Mouse (Mus musculus): ENCODE results near the gene Rsph4a. TPM values are rescaled to one million over a fixed set of nuclear protein-coding genes. Genes with fewer than 3 reads are reported as not detected.
"Not testable (repeated sequence)": the region's sequence is repeated elsewhere in the genome, so short reads cannot be mapped to it uniquely, and the experiment has no call there.

The Rsph4a gene
- not detected in 2 replicates for polyA plus RNA-seq (2016; fragmentation: Nextera tagmentation; extraction: Ambion mirVana)

- peak within 1 kb of the TSS; percentile 57 for H3K4me2 ChIP-seq
- H3K9ac ChIP-seq: no peak within 1 kb of the TSS
- 7% methylated on average over 17 of the region's 17 CpGs for WGBS (ENCODE audit: insufficient replicate concordance)
- 0 out of 2 replicates have a peak, but pooled peaks have one; percentile 21 for ATAC-seq
- peak within 1 kb of the TSS; percentile 39 for H3K4me3 ChIP-seq
- H3K9me3 ChIP-seq (replicated peaks): no peaks in the 10 kb centered on the region
- H3K4me1 ChIP-seq: peaks cover 6% of the 10 kb centered on the region; the same call in 1 of the 2 replicates
- H3K27me3 ChIP-seq (replicated peaks): no peaks in the 10 kb centered on the region
- H3K36me3 ChIP-seq: no peaks in the 10 kb centered on the region
- H3K27ac ChIP-seq: no peak within 1 kb of the TSS
Observed at GRCm38 (mm10) chr10:33904530-33905481, at the start of gene Rsph4a. Gene Rsph4a, plus strand, starts transcription at chr10:33905111.

GRCm38 (mm10) chr10:33857421-33857820 is 47.5 kb upstream of the Rsph4a start, which contains the start of gene Sult3a1:
Gene Sult3a1, plus strand, starts transcription at chr10:33857721.
- Histone ChIP-seq H3K9me3 (replicated peaks) (no peaks in the 10 kb centered on the region), H3K27me3 (replicated peaks) (no peaks in the 10 kb centered on the region), H3K4me3 (no peak within 1 kb of the TSS), H3K4me1 (no peaks in the 10 kb centered on the region), H3K27ac (no peak within 1 kb of the TSS), H3K4me2 (no peak within 1 kb of the TSS), H3K9ac (no peak within 1 kb of the TSS), H3K36me3 (no peaks in the 10 kb centered on the region)
- no peak for ATAC-seq

- no peak overlapping the region for H3K4me3 ChIP-seq
- no peaks in the 10 kb centered on the region for H3K4me1 ChIP-seq
- 49% methylated on average over 2 of the region's 2 CpGs for WGBS (ENCODE audit: insufficient replicate concordance)
- H3K36me3 ChIP-seq: no peaks in the 10 kb centered on the region
- H3K27ac ChIP-seq: no peak overlapping the region
- H3K9ac ChIP-seq: no peak overlapping the region
- H3K27me3 ChIP-seq (replicated peaks): no peaks in the 10 kb centered on the region
- H3K9me3 ChIP-seq (replicated peaks): no peaks in the 10 kb centered on the region
- ATAC-seq: no peak
- no peak overlapping the region for H3K4me2 ChIP-seq
Observed at GRCm38 (mm10) chr10:33865994-33866393, 38.9 kb upstream of the Rsph4a start.

GRCm38 (mm10) chr10:33870441-33870840 is 34.5 kb upstream of the Rsph4a start:
- Histone ChIP-seq H3K27me3 (replicated peaks) (no peaks in the 10 kb centered on the region), H3K9me3 (replicated peaks) (no peaks in the 10 kb centered on the region), H3K4me2 (no peak overlapping the region), H3K27ac (no peak overlapping the region), H3K9ac (no peak overlapping the region), H3K36me3 (no peaks in the 10 kb centered on the region), H3K4me3 (no peak overlapping the region), H3K4me1 (no peaks in the 10 kb centered on the region)
- 14% methylated on average over 1 of the region's 1 CpGs for WGBS (ENCODE audit: insufficient replicate concordance)
- no peak for ATAC-seq

GRCm38 (mm10) chr10:33872672-33873398 is 32.1 kb upstream of the Rsph4a start:
- no peak overlapping the region for H3K27ac ChIP-seq
- 61% methylated on average over 2 of the region's 2 CpGs for WGBS (ENCODE audit: insufficient replicate concordance)
- ATAC-seq: no peak

GRCm38 (mm10) chr10:33882411-33882810 is 22.5 kb upstream of the Rsph4a start:
- not testable (repeated sequence) for H3K27ac ChIP-seq; H3K4me2 ChIP-seq; H3K4me3 ChIP-seq; H3K9me3 ChIP-seq (replicated peaks); ATAC-seq; H3K36me3 ChIP-seq; H3K4me1 ChIP-seq; H3K27me3 ChIP-seq (replicated peaks); H3K9ac ChIP-seq
- 69% methylated on average over 2 of the region's 2 CpGs for WGBS (ENCODE audit: insufficient replicate concordance)

More at GRCm38 (mm10) chr10:33872672-33873398, 32.1 kb upstream of the Rsph4a start:
- no peak overlapping the region for H3K4me2 ChIP-seq
- no peaks in the 10 kb centered on the region for H3K36me3 ChIP-seq
- no peak overlapping the region for H3K9ac ChIP-seq
- H3K4me3 ChIP-seq: no peak overlapping the region
- no peaks in the 10 kb centered on the region for H3K9me3 ChIP-seq (replicated peaks)
- H3K27me3 ChIP-seq (replicated peaks): no peaks in the 10 kb centered on the region
- no peaks in the 10 kb centered on the region for H3K4me1 ChIP-seq

- not testable (repeated sequence) for H3K36me3 ChIP-seq; H3K4me1 ChIP-seq; H3K27ac ChIP-seq; ATAC-seq; H3K27me3 ChIP-seq (replicated peaks); H3K9ac ChIP-seq; H3K4me2 ChIP-seq; H3K4me3 ChIP-seq; H3K9me3 ChIP-seq (replicated peaks)
- WGBS (ENCODE audit: insufficient replicate concordance): 52% methylated on average over 1 of the region's 1 CpGs
Observed at GRCm38 (mm10) chr10:33901520-33901919, 3.4 kb upstream of the Rsph4a start.

GRCm38 (mm10) chr10:33905489-33905888 is 578 bp downstream of the Rsph4a start:
- Histone ChIP-seq H3K4me3 (no peak overlapping the region; the same call in 1 of the 2 replicates), H3K27me3 (replicated peaks) (no peaks in the 10 kb centered on the region), H3K9me3 (replicated peaks) (no peaks in the 10 kb centered on the region), H3K27ac (no peak overlapping the region), H3K4me2 (peak overlapping the region; percentile 57), H3K36me3 (no peaks in the 10 kb centered on the region), H3K9ac (no peak overlapping the region), H3K4me1 (peaks cover 6% of the 10 kb centered on the region; the same call in 1 of the 2 replicates)
- no peak for ATAC-seq
- 7% methylated on average over 6 of the region's 6 CpGs for WGBS (ENCODE audit: insufficient replicate concordance)

- no peaks in the 10 kb centered on the region for H3K27me3 ChIP-seq (replicated peaks)
Observed at GRCm38 (mm10) chr10:33940702-33941101, 35.8 kb downstream of the Rsph4a start.

GRCm38 (mm10) chr10:33945390-33945789 is 40.5 kb downstream of the Rsph4a start:
- Histone ChIP-seq H3K27me3 (replicated peaks) (no peaks in the 10 kb centered on the region), H3K36me3 (peaks cover 65% of the 10 kb centered on the region)

More at GRCm38 (mm10) chr10:33940702-33941101, 35.8 kb downstream of the Rsph4a start:
- H3K9me3 ChIP-seq (replicated peaks): no peaks in the 10 kb centered on the region
- peaks cover 85% of the 10 kb centered on the region for H3K36me3 ChIP-seq
- no peak overlapping the region for H3K27ac ChIP-seq
- H3K4me3 ChIP-seq: no peak overlapping the region
- no peak overlapping the region for H3K9ac ChIP-seq
- H3K4me1 ChIP-seq: peaks cover 1% of the 10 kb centered on the region; the same call in 1 of the 2 replicates
- no peak for ATAC-seq
- no peak overlapping the region for H3K4me2 ChIP-seq

GRCm38 (mm10) chr10:33946336-33946735 is 41.4 kb downstream of the Rsph4a start:
- Histone ChIP-seq H3K4me3 (no peak overlapping the region), H3K9me3 (replicated peaks) (no peaks in the 10 kb centered on the region), H3K4me2 (no peak overlapping the region), H3K36me3 (peaks cover 56% of the 10 kb centered on the region), H3K9ac (no peak overlapping the region), H3K27me3 (replicated peaks) (no peaks in the 10 kb centered on the region), H3K27ac (no peak overlapping the region), H3K4me1 (peaks cover 16% of the 10 kb centered on the region)
- no peak for ATAC-seq
- 80% methylated on average over 2 of the region's 2 CpGs for WGBS (ENCODE audit: insufficient replicate concordance)

More at GRCm38 (mm10) chr10:33945390-33945789, 40.5 kb downstream of the Rsph4a start:
- Histone ChIP-seq H3K4me1 (peaks cover 16% of the 10 kb centered on the region), H3K4me3 (no peak overlapping the region), H3K9ac (no peak overlapping the region), H3K27ac (no peak overlapping the region), H3K9me3 (replicated peaks) (no peaks in the 10 kb centered on the region), H3K4me2 (no peak overlapping the region)
- WGBS (ENCODE audit: insufficient replicate concordance): 70% methylated on average over 3 of the region's 3 CpGs
- no peak for ATAC-seq

Data from liver, embryonic 12.5 days (tissue).